Mouse (Mus musculus): ENCODE results near the gene Mrps27. TPM values are rescaled to one million over a fixed set of nuclear protein-coding genes. Genes with fewer than 3 reads are reported as not detected.

Gene Mrps27
- total RNA-seq, 4 experiments from 2014 or later, result 47.2 to 48.0 (median 47.3) TPM

Other genes starting within 250 kb of the Mrps27 start
- gene Zfp366, start 160.0 kb upstream of the Mrps27 start, total RNA-seq (2022), result 10 to 100 TPM in 2 of 4 experiments, 1 to 10 TPM in 2; 7.9 to 12.2 (median 9.7) TPM
- 10 to 100 TPM; 52.6 to 58.1 (median 54.0) TPM for gene Ptcd2, start 81 bp upstream of the Mrps27 start, total RNA-seq (2022)
- 10 to 100 TPM in 2 of 4 experiments, 1 to 10 TPM in 2; 7.3 to 14.4 (median 10.7) TPM for gene Map1b, start 171.8 kb downstream of the Mrps27 start, total RNA-seq (2022)

Measured in heart, adult 8-10 months (tissue).